Mouse (Mus musculus): Measurements from ENCODE around the gene Serbp1. TPM values are rescaled to one million over a fixed set of nuclear protein-coding genes. Genes with fewer than 3 reads are reported as not detected.
A peak's percentile ranks its signal among the peaks of the same experiment; 100 is the strongest.

Serbp1 gene
- polyA plus RNA-seq, 1 experiment = 541 TPM

DNA sequence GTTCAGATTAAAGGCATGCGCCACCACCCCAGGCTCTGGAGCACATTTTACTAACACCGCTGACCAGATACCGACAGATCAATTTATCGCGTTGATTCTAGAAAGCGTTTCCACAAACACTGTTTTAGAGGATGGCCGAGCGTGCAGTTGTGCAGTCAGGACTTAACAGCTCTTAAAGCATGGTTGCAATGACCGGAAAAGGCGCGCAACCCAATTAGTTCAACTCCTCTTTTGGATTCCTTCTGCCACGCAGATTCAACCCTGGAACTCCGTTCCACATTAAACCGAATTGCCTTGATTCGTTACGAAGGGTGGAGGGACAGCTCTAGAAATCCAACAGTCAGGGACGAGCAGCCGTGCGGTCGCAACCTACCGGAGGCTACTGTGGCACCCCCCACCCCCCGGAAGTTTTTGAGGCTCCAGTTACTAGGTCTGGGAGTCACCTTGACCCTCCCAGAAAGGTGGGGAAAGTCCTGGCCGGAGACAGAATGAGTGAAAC lies 28.2 kb downstream of the Serbp1 start:
- peaks cover 43% of the 10 kb centered on the region for H3K79me3 ChIP-seq (ENCODE audit: low read depth)
- no peaks in the 10 kb centered on the region for H3K27me3 ChIP-seq (ENCODE audit: control insufficient read depth, insufficient read depth, insufficient read length)
- peaks cover 45% of the 10 kb centered on the region for H3K79me2 ChIP-seq (ENCODE audit: control insufficient read depth, insufficient read depth)
- peaks cover 34% of the 10 kb centered on the region for H3K36me3 ChIP-seq (ENCODE audit: control insufficient read depth, insufficient read depth)
- H3K4me3 ChIP-seq (ENCODE audit: insufficient read depth, poor library complexity, severe bottlenecking) = peak overlapping the region; percentile 45
- TF ChIP-seq MYOD1 (IDR thresholded peaks at IDR 0.05; ENCODE audit: control insufficient read depth, insufficient read length, low read depth) (no peak), CTCF (IDR thresholded peaks at IDR 0.05; ENCODE audit: control insufficient read depth, insufficient read depth, insufficient read length) (no peak), CEBPB (IDR thresholded peaks at IDR 0.05; ENCODE audit: low read depth) (no peak), MAX (IDR thresholded peaks at IDR 0.05) (no peak), FOSL1 (IDR thresholded peaks at IDR 0.05; ENCODE audit: insufficient read depth, low read length, poor library complexity, severe bottlenecking) (no peak), MYOG (IDR thresholded peaks at IDR 0.05; ENCODE audit: control insufficient read depth, extremely low read depth, insufficient read length) (no peak), USF1 (IDR thresholded peaks at IDR 0.05; ENCODE audit: low read depth) (no peak)
- H3ac ChIP-seq (ENCODE audit: control insufficient read depth, insufficient read length, low read depth) = peak overlapping the region; percentile 62

DNA sequence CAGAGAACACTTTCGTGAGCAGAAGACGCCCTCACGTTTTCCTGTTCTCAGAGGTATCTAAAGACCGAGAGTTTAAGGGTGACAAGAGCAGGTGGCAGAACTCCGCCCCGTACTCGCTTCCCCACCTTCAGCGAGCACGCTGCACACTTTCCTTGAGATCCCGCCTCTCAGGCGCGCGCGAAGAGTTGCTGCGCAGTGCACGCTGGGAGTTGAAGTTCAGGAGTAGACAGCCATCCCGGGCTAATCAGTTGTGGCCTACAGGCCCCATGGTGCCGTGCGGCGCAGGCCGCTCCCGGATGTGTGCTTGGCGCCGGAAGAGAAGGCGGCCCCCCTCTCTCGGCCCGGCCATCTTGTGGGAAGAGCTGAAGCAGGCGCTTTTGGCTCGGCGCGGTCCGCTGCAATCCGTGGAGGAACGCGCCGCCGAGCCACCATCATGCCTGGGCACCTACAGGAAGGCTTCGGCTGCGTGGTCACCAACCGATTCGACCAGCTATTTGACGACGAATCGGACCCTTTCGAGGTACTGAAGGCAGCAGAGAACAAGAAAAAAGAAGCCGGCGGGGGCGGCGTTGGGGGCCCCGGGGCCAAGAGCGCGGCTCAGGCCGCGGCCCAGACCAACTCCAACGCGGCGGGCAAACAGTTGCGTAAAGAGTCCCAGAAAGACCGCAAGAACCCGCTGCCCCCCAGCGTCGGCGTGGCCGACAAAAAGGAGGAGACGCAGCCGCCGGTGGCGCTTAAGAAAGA lies 28.9 kb downstream of the Serbp1 start:
- Histone ChIP-seq H3ac (ENCODE audit: control insufficient read depth, insufficient read length, low read depth) (peak overlapping the region; percentile 73), H3K79me3 (ENCODE audit: low read depth) (peaks cover 49% of the 10 kb centered on the region), H3K36me3 (ENCODE audit: control insufficient read depth, insufficient read depth) (peaks cover 41% of the 10 kb centered on the region), H3K27me3 (ENCODE audit: control insufficient read depth, insufficient read depth, insufficient read length) (no peaks in the 10 kb centered on the region), H3K4me3 (ENCODE audit: insufficient read depth, poor library complexity, severe bottlenecking) (peak overlapping the region; percentile 92), H3K79me2 (ENCODE audit: control insufficient read depth, insufficient read depth) (peaks cover 51% of the 10 kb centered on the region)
- TF ChIP-seq USF1 (IDR thresholded peaks at IDR 0.05; ENCODE audit: low read depth) (no peak), MYOD1 (IDR thresholded peaks at IDR 0.05; ENCODE audit: control insufficient read depth, insufficient read length, low read depth) (peak; percentile 60), CEBPB (IDR thresholded peaks at IDR 0.05; ENCODE audit: low read depth) (no peak), FOSL1 (IDR thresholded peaks at IDR 0.05; ENCODE audit: insufficient read depth, low read length, poor library complexity, severe bottlenecking) (no peak), MYOG (IDR thresholded peaks at IDR 0.05; ENCODE audit: control insufficient read depth, extremely low read depth, insufficient read length) (no peak), MAX (IDR thresholded peaks at IDR 0.05) (peak; percentile 68), CTCF (IDR thresholded peaks at IDR 0.05; ENCODE audit: control insufficient read depth, insufficient read depth, insufficient read length) (no peak)

- peak overlapping the region; percentile 92 for H3K4me3 ChIP-seq (ENCODE audit: insufficient read depth, poor library complexity, severe bottlenecking)
- H3K79me3 ChIP-seq (ENCODE audit: low read depth) = peaks cover 57% of the 10 kb centered on the region
- peak overlapping the region; percentile 73 for H3ac ChIP-seq (ENCODE audit: control insufficient read depth, insufficient read length, low read depth)
- TF ChIP-seq MYOD1 (IDR thresholded peaks at IDR 0.05; ENCODE audit: control insufficient read depth, insufficient read length, low read depth) (no peak), MAX (IDR thresholded peaks at IDR 0.05) (peak; percentile 91), CEBPB (IDR thresholded peaks at IDR 0.05; ENCODE audit: low read depth) (no peak), FOSL1 (IDR thresholded peaks at IDR 0.05; ENCODE audit: insufficient read depth, low read length, poor library complexity, severe bottlenecking) (no peak)
- peaks cover 48% of the 10 kb centered on the region for H3K36me3 ChIP-seq (ENCODE audit: control insufficient read depth, insufficient read depth)
- no peaks in the 10 kb centered on the region for H3K27me3 ChIP-seq (ENCODE audit: control insufficient read depth, insufficient read depth, insufficient read length)
- H3K79me2 ChIP-seq (ENCODE audit: control insufficient read depth, insufficient read depth) = peaks cover 59% of the 10 kb centered on the region
Observed at GRCm38 (mm10) chr6:67267408-67268244, 29.6 kb downstream of the Serbp1 start.

- no peaks in the 10 kb centered on the region for H3K27me3 ChIP-seq (ENCODE audit: control insufficient read depth, insufficient read depth, insufficient read length)
- peaks cover 65% of the 10 kb centered on the region for H3K79me2 ChIP-seq (ENCODE audit: control insufficient read depth, insufficient read depth)
- peak overlapping the region; percentile 73 for H3ac ChIP-seq (ENCODE audit: control insufficient read depth, insufficient read length, low read depth)
- H3K79me3 ChIP-seq (ENCODE audit: low read depth) = peaks cover 63% of the 10 kb centered on the region
- H3K36me3 ChIP-seq (ENCODE audit: control insufficient read depth, insufficient read depth) = peaks cover 55% of the 10 kb centered on the region
- peak overlapping the region; percentile 92 for H3K4me3 ChIP-seq (ENCODE audit: insufficient read depth, poor library complexity, severe bottlenecking)
- no peak for TF ChIP-seq MAX (IDR thresholded peaks at IDR 0.05)
Observed at GRCm38 (mm10) chr6:67268245-67268612, 30.3 kb downstream of the Serbp1 start.

GRCm38 (mm10) chr6:67268983-67269382 lies 31.0 kb downstream of the Serbp1 start:
- Histone ChIP-seq H3K4me3 (ENCODE audit: insufficient read depth, poor library complexity, severe bottlenecking) (peak overlapping the region; percentile 92), H3K27me3 (ENCODE audit: control insufficient read depth, insufficient read depth, insufficient read length) (no peaks in the 10 kb centered on the region), H3K79me2 (ENCODE audit: control insufficient read depth, insufficient read depth) (peaks cover 72% of the 10 kb centered on the region), H3ac (ENCODE audit: control insufficient read depth, insufficient read length, low read depth) (no peak overlapping the region), H3K36me3 (ENCODE audit: control insufficient read depth, insufficient read depth) (peaks cover 62% of the 10 kb centered on the region), H3K79me3 (ENCODE audit: low read depth) (peaks cover 70% of the 10 kb centered on the region)
- TF ChIP-seq MAX (IDR thresholded peaks at IDR 0.05) (no peak), MYOG (IDR thresholded peaks at IDR 0.05; ENCODE audit: control insufficient read depth, extremely low read depth, insufficient read length) (no peak), CTCF (IDR thresholded peaks at IDR 0.05; ENCODE audit: control insufficient read depth, insufficient read depth, insufficient read length) (no peak), MYOD1 (IDR thresholded peaks at IDR 0.05; ENCODE audit: control insufficient read depth, insufficient read length, low read depth) (no peak), FOSL1 (IDR thresholded peaks at IDR 0.05; ENCODE audit: insufficient read depth, low read length, poor library complexity, severe bottlenecking) (no peak), USF1 (IDR thresholded peaks at IDR 0.05; ENCODE audit: low read depth) (no peak), CEBPB (IDR thresholded peaks at IDR 0.05; ENCODE audit: low read depth) (no peak)
